Mouse (Mus musculus) adrenal gland, postnatal 10 days (tissue): ENCODE measurements around the gene Adam33. TPM values are rescaled to one million over a fixed set of nuclear protein-coding genes. Genes with fewer than 3 reads are reported as not detected.
"Not testable (repeated sequence)": the region's sequence is repeated elsewhere in the genome, so short reads cannot be mapped to it uniquely, and the experiment has no call there.

Source experiments
- DNase-seq: peaks from one replicate; pipeline ENCODE4 v3.0.0; 2021; ENCODE audit warnings: mixed read lengths
- long read RNA-seq, 2 experiments: library from polyadenylated mRNA; stranded (forward); transcript quantifications; one replicate each; pipeline ENCODE4 v2.0.0; 2021
- total RNA-seq, 2 experiments: library from RNA; stranded (reverse); gene quantifications; 2 replicates each; pipeline ENCODE4 v1.2.3; 2021

The Adam33 gene
- 1 to 10 TPM; 2.4 to 3.9 TPM for total RNA-seq
- long read RNA-seq, experiment 1, partial matches to known transcripts, result 0 of 3 reads
- long read RNA-seq, experiment 1, other reads (novel, unspliced or antisense), result 3 of 3 reads
- long read RNA-seq, experiment 2, result 0 reads

GRCm38 (mm10) chr2:131063404-131063864 lies at the start of gene Adam33:
TSS of gene Adam33 (minus strand) at chr2:131063814.
- peak; percentile 60 for DNase-seq

GRCm38 (mm10) chr2:131105989-131106388 lies 42.4 kb upstream of the Adam33 start:
- DNase-seq, result no peak

GRCm38 (mm10) chr2:131105061-131105460 lies 41.4 kb upstream of the Adam33 start:
- DNase-seq, result not testable (repeated sequence)

- no peak for DNase-seq
These were observed 40.4 kb upstream of the Adam33 start for GRCm38 (mm10) chr2:131104021-131104420.

- no peak for DNase-seq
These were observed 37.9 kb upstream of the Adam33 start for GRCm38 (mm10) chr2:131101530-131101929.

- DNase-seq, result no peak
These were observed 33.5 kb upstream of the Adam33 start for GRCm38 (mm10) chr2:131097087-131097486.

GRCm38 (mm10) chr2:131096101-131096795 lies 32.6 kb upstream of the Adam33 start:
- DNase-seq, result peak; percentile 54

GRCm38 (mm10) chr2:131094823-131095222 lies 31.2 kb upstream of the Adam33 start:
- peak; percentile 86 for DNase-seq

GRCm38 (mm10) chr2:131093577-131093976 lies 30.0 kb upstream of the Adam33 start:
- no peak for DNase-seq

- DNase-seq, result peak; percentile 16
These were observed 27.2 kb upstream of the Adam33 start for GRCm38 (mm10) chr2:131090852-131091251.

- DNase-seq, result no peak
These were observed 26.0 kb upstream of the Adam33 start for GRCm38 (mm10) chr2:131089634-131090033.

GRCm38 (mm10) chr2:131088581-131088980 lies 25.0 kb upstream of the Adam33 start:
- DNase-seq, result no peak

- no peak for DNase-seq
These were observed 23.2 kb upstream of the Adam33 start, which contains the start of gene Siglec1 for GRCm38 (mm10) chr2:131086667-131087390. TSS of gene Siglec1 (minus strand) at chr2:131086765.

- no peak for DNase-seq
These were observed 20.6 kb upstream of the Adam33 start for GRCm38 (mm10) chr2:131084206-131084605.

- no peak for DNase-seq
These were observed 16.9 kb upstream of the Adam33 start for GRCm38 (mm10) chr2:131080507-131080906.

- DNase-seq, result no peak
These were observed 8.9 kb upstream of the Adam33 start for GRCm38 (mm10) chr2:131072536-131072935.

GRCm38 (mm10) chr2:131067481-131067880 lies 3.9 kb upstream of the Adam33 start:
- peak; percentile 49 for DNase-seq

GRCm38 (mm10) chr2:131066342-131066741 lies 2.7 kb upstream of the Adam33 start:
- DNase-seq, result no peak

- no peak for DNase-seq
These were observed 2.0 kb downstream of the Adam33 start for GRCm38 (mm10) chr2:131061607-131062006.

- no peak for DNase-seq
These were observed 2.8 kb downstream of the Adam33 start for GRCm38 (mm10) chr2:131060784-131061183.

- DNase-seq, result peak; percentile 62
These were observed 3.7 kb downstream of the Adam33 start for GRCm38 (mm10) chr2:131059781-131060540.

- DNase-seq, result peak; percentile 78
These were observed 4.2 kb downstream of the Adam33 start for GRCm38 (mm10) chr2:131059377-131059776.
